Mouse (Mus musculus) thymus, postnatal 25 days (tissue): ENCODE results near the gene Spaca4.
A peak's percentile ranks its signal among the peaks of the same experiment; 100 is the strongest.

ENCODE experiments used
- DNase-seq: peaks from one replicate; pipeline ENCODE4 v3.0.0; 2022

The Spaca4 gene

DNA sequence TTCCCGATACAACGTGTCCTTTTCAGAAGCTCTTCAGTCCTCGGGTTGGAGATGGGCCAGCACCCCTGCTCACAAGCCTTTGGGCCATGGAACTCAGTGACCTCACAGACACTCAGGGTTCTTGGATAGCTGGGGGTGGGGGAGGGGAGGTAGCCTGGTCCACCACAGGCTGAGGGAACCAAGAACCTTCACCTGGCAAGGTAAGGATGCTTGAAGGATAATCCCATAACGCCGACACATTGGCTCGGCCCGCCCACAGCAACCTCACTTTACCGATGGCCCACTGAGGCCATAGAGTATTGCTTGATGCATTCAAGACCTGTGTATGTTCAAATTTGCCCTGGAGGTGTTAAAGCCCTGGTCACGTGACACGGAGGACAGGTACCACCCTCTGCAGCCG, at the start of gene Spaca4:
Gene Spaca4 (minus strand): TSS at position 101 of the 400 bp plus-strand sequence.
- no peak for DNase-seq

GRCm38 (mm10) chr7:45775237-45775636, 49.6 kb upstream of the Spaca4 start:
- no peak for DNase-seq

- no peak for DNase-seq
Measured at GRCm38 (mm10) chr7:45771101-45771500, 45.5 kb upstream of the Spaca4 start.

- DNase-seq, result no peak
Measured at GRCm38 (mm10) chr7:45770427-45771082, 44.9 kb upstream of the Spaca4 start.

GRCm38 (mm10) chr7:45767500-45767899, 41.9 kb upstream of the Spaca4 start:
- DNase-seq, result no peak

DNA sequence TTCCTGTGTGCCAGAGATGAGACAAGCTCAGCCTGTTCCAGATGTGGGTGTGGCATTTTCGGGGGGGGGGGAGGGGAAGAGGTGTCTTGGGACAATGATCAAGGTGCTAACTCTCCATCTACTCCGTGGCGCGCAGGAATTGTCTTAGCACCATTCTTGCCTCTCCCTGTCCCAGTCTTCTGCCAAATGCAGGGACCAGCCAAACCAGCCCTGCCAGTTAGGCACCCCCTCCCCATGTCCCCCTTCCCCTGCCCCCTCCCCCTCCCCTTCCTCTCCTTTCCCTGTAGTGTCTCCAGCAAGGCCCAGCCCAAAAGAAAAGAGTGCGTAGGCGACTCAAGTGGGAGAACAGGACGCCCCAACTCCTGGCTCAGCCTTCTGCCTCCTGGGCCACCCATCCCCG, 41.2 kb upstream of the Spaca4 start:
- no peak for DNase-seq

DNA sequence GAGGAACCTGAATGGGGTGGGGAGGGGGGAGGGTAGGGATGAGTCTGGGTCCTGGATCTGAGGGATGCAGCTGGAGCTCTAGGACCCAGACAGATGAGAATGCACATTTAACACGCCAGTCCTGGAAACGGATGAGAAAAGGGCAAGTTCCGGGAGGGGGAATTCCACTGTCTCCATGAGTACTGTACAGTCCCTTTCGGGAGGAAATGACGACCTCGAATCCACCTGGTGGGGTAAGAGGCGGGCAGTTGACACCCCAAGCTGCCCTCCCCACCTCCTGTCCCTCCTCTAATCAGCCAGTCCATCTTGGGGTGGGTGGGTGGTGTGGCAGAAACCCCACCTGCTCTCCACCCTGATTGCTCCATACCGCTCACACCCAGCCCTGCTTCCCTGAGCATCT, 40.4 kb upstream of the Spaca4 start:
- DNase-seq, result no peak

- DNase-seq, result peak; percentile 35
Measured at GRCm38 (mm10) chr7:45760151-45760550, 34.5 kb upstream of the Spaca4 start.

DNA sequence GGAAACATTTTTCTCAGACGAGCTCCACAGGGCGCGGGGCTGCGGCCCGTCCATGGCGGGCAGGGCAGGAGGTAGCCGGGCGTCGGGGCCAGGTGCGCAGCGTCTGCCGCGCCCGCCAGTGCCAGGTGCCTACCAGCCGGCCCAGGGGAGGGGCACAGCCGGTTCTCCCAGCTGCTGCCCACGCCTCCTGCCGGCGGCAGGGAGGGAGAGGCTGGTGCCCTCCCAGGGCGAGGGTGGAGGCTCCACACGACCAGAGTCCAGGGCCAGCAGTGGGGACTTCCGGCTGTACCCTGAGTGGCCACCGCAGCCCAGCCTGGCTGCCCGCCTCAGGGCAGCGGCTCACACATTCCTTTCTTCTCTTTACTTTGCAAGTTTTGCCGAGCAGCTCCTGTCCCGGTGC, 33.8 kb upstream of the Spaca4 start:
- DNase-seq, result peak; percentile 64

- no peak for DNase-seq
Measured at GRCm38 (mm10) chr7:45755703-45756102, 30.1 kb upstream of the Spaca4 start.

DNA sequence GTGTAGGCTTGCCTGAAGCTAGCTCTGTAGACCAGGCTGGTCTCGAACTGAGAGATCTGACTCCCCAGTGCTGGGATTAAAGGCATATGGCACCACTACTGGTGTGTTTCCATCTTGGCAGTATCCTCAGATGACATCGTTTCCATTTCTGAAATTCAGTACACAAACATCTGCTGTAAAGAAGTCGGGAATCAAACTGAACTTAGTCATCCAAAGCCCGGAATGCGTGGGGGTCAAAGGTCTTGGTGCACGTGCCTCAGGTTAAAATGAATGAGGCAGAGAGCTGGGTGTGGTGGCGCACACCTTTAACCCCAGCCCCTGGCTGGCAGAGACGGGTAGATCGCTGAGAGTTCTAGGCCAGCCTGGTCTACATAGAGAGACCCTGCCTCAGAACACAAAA, 24.5 kb upstream of the Spaca4 start:
- DNase-seq, result no peak

DNA sequence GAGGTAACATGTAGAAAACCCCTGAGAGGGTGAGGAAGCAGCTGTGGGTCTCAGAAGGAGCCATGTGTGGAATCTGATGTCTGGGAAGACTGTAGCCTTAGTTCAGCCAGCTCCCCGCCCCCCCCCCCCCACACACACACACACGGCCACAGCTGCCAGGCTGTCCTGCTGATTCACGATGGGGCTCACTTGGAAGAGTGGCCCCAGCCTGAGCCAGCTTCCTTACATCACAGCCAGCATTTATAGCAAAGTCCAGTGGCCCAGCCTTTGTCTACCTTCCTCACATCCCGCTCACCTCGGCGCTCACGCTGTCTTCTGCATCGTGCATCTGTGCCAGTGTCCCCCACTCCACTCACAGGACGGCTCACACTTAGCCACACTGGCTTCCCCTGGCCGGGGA, 23.8 kb upstream of the Spaca4 start:
- DNase-seq, result no peak

DNA sequence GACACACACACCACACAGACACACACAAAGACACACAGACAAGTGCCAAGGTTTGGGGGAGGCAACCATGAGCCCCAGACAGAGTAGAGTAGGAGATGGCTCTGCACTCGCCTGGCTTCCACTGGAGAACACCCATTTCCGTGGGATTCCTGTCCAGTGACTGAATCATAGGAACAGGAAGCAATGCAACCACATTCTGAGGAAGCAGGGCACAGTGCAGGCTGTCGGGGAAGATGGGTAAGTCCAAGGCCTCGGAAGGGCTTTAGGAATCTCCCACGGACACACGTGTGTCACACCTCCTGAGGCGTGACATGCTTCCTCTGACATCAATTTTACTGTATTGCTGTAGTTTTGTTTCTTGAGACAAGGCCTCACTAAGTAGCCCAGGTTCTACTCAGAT, 22.5 kb upstream of the Spaca4 start:
- no peak for DNase-seq

- no peak for DNase-seq
Measured at GRCm38 (mm10) chr7:45747450-45747849, 21.8 kb upstream of the Spaca4 start.

GRCm38 (mm10) chr7:45746518-45746917, 20.9 kb upstream of the Spaca4 start:
- no peak for DNase-seq

DNA sequence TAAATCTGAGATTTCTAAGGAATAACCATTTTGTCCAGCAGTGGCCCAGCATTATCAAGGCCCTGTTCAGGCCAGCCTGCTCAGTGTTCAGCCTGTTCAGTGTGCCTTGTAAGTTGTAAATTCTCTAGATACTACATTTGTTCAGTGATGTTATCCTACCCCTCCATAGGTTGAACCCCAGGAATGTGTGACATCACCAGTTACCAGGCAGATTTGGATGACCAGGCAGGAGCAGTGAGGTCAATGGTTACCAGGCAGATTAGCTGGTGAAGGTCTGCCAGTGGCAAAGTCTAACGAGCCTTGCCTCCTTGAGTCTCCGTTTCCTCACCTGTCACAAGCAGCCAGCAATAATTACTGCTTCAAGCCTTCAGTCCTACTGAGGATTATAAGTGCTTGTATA, 18.8 kb upstream of the Spaca4 start:
- DNase-seq, result peak; percentile 25

DNA sequence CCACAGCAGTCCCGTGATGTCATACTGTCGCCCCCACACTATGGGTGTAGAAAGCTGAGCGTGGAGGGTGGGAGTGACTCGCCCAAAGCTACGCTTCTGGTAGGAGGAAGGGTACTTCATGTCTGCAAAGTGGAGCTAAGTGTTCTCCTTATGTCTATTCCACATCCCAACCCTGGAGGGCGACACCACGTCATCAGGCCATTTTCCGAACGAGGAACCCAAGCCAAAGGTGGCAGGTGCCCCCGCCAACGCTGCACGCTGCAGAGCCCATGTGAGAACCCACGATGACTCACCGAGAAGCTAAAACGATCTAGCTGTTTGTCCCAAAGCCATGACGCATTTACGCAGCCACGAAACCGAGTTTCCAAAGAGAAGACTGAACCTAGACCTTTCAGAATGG, 16.7 kb upstream of the Spaca4 start:
- DNase-seq, result peak; percentile 26

GRCm38 (mm10) chr7:45741777-45742176, 16.2 kb upstream of the Spaca4 start:
- DNase-seq, result peak; percentile 59

- DNase-seq, result no peak
Measured at GRCm38 (mm10) chr7:45741308-45741707, 15.7 kb upstream of the Spaca4 start.

DNA sequence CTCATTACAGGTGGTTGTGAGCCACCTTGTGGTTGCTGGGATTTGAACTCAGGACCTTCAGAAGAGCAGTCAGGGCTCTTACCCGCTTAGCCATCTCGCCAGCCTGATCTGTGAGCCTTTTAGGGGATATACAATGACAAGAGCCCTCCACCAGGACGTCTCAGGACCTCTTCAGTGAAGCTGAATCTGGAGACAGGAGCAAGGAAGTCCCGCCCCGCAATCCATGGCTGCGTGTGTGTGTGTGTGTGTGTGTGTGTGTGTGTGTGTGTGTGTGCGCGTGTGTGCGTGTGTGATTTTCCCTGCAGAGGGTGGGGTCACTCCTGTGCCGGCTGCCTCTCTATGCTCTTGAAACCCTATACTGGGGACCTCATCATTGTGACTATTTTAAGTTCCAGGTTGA, 14.2 kb upstream of the Spaca4 start:
- DNase-seq, result no peak

GRCm38 (mm10) chr7:45739162-45739763, 13.7 kb upstream of the Spaca4 start:
- DNase-seq, result peak; percentile 84

GRCm38 (mm10) chr7:45733477-45733876, 7.9 kb upstream of the Spaca4 start:
- peak; percentile 86 for DNase-seq

DNA sequence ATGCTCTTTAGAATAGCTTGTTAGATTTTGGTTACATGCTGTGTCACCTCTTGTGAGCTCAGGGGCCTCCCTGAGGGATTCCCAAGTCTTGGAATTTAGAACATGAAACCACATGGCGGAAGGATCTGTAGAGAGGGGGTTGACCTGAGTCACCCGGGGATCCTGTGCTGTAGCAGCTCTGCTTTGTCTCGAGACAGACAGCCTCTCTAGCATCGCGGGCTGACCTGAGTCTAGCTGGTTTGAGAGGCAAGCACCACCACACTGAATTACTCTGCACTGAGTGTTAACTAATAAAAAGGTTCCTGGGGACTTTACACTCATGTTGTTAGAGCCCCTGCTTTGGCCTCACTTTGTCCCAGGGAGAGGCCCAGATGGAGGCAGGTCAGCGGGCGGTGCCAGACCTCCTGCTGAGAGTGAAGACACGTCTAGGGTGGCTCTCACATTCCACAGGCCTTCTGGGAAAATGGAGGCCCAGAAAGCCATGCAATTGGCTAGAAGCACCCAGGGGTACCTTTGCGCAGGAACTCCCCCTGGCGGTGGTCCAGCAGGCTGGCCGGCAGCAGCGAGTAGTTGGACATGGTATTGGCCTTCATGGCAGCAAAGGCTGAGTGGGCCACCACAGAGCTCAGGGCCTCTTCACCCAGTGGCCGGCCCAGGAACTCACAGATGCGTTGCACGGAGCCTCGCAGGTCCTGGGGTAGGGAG, 5.3 kb upstream of the Spaca4 start:
- peak; percentile 63 for DNase-seq

GRCm38 (mm10) chr7:45727625-45728024, 2.0 kb upstream of the Spaca4 start:
- no peak for DNase-seq
